Mouse (Mus musculus) CH12.LX (cell line): ENCODE measurements around the gene Tfap4.

Source experiments
- BHLHE40 ChIP-seq: IDR thresholded peaks from 2 replicates; pipeline ENCODE4 v1.6.1; 2011; ENCODE audit warnings: mild to moderate bottlenecking, low read depth, low read length, improper control_type of control experiment
- CTCF ChIP-seq, 2 experiments: IDR thresholded peaks in 1 of 2; conservative IDR thresholded peaks in 1 of 2; 2 replicates each; pipeline ENCODE4 v1.5.1; 2011 to 2012; ENCODE audit warnings: low read depth in 2 of 2, low read length in 2 of 2, improper control_type of control experiment in 1 of 2, inconsistent platforms in 1 of 2, mild to moderate bottlenecking in 1 of 2, moderate library complexity in 1 of 2
- ELF1 ChIP-seq: IDR thresholded peaks from 2 replicates; pipeline ENCODE4 v1.6.1; 2014; ENCODE audit warnings: low read depth, mild to moderate bottlenecking, inconsistent platforms, low read length, improper control_type of control experiment
- EP300 ChIP-seq: IDR thresholded peaks from 2 replicates; pipeline ENCODE4 v1.6.1; 2011; ENCODE audit warnings: low read length, improper control_type of control experiment
- KAT2A ChIP-seq: IDR thresholded peaks from 2 replicates; pipeline ENCODE4 v1.6.1; 2012; ENCODE audit warnings: low read length, improper control_type of control experiment, inconsistent platforms; ENCODE audit not compliant: insufficient replicate concordance
- MAFK ChIP-seq: IDR thresholded peaks from 2 replicates; pipeline ENCODE4 v1.6.1; 2011; ENCODE audit warnings: low read length, improper control_type of control experiment; ENCODE audit not compliant: insufficient replicate concordance
- MAX ChIP-seq: IDR thresholded peaks from 2 replicates; pipeline ENCODE4 v1.6.1; 2011; ENCODE audit warnings: low read length, improper control_type of control experiment
- MEF2A ChIP-seq: IDR thresholded peaks from 2 replicates; pipeline ENCODE4 v1.6.1; 2014; ENCODE audit warnings: low read depth, mild to moderate bottlenecking, inconsistent platforms, low read length, improper control_type of control experiment, borderline replicate concordance
- POLR2A ChIP-seq: IDR thresholded peaks from 2 replicates; pipeline ENCODE4 v1.6.1; 2011; ENCODE audit warnings: low read depth, mild to moderate bottlenecking, improper control_type of control experiment, low read length
- POLR2AphosphoS2 ChIP-seq: IDR thresholded peaks from 2 replicates; pipeline ENCODE4 v1.6.1; 2011; ENCODE audit warnings: low read depth, low read length, improper control_type of control experiment
- RCOR1 ChIP-seq: conservative IDR thresholded peaks from 2 replicates; pipeline ENCODE4 v1.6.1; 2012; ENCODE audit warnings: low read depth, mild to moderate bottlenecking, inconsistent platforms, low read length, improper control_type of control experiment
- TCF12 ChIP-seq: IDR thresholded peaks from 2 replicates; pipeline ENCODE4 v1.6.1; 2014; ENCODE audit warnings: low read depth, mild to moderate bottlenecking, inconsistent platforms, low read length, improper control_type of control experiment
- ZNF384 ChIP-seq: IDR thresholded peaks from 2 replicates; pipeline ENCODE4 v1.6.1; 2012; ENCODE audit warnings: low read depth, low read length, improper control_type of control experiment, inconsistent platforms

DNA sequence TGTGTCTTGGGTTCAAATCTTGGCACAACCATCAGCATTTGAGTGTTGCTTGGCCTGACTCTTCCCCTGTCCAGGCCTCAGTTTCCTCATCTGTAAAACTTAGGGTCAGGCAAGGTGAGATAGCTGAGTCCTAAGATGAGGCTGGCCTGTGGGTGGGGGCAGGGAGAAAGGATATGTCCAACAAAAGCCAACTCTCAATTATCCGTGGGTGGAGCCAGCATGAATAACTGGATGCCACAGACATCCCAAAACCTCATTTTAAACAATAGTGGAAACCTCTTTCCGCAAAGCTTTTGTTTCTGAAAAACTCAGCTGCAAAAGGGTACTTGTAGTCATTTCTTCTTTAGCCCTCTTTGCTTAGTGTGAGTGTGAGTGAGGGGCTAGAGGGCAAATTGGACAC lies 37.2 kb upstream of the Tfap4 start:
- TF ChIP-seq CTCF (conservative IDR thresholded peaks at IDR 0.05 in 1 of 2, IDR thresholded peaks at IDR 0.05 in 1 of 2; ENCODE audit: low read depth in 2 of 2, low read length in 2 of 2), result no peak
- no peak for TF ChIP-seq KAT2A
- TF ChIP-seq EP300, result no peak
- TF ChIP-seq TCF12, result no peak
- TF ChIP-seq MAX, result no peak
- no peak for TF ChIP-seq MEF2A
- no peak for TF ChIP-seq POLR2AphosphoS2
- no peak for TF ChIP-seq POLR2A
- TF ChIP-seq BHLHE40, result no peak
- TF ChIP-seq RCOR1, result no peak
- no peak for TF ChIP-seq MAFK
- TF ChIP-seq ZNF384, result no peak
- TF ChIP-seq ELF1, result no peak
